Mouse (Mus musculus) left cerebral cortex, postnatal 14 days (tissue): ENCODE measurements around the gene Doc2a. TPM values are rescaled to one million over a fixed set of nuclear protein-coding genes. Genes with fewer than 3 reads are reported as not detected.
"Not testable (repeated sequence)": the region's sequence is repeated elsewhere in the genome, so short reads cannot be mapped to it uniquely, and the experiment has no call there.

ENCODE experiments used
- DNase-seq, 2 experiments: peaks; one replicate each; pipeline ENCODE4 v3.0.0; 2021 to 2022; ENCODE audit warnings: low spot score in 2 of 2, mixed read lengths in 1 of 2
- intact Hi-C: fragments of 180-260 bp; cut with DNase I; formaldehyde crosslinking; loops from one replicate; pipeline ENCODE4 v1.15.1; 2025
- total RNA-seq, 2 experiments: library from RNA; stranded (reverse); gene quantifications; 2 replicates each; pipeline ENCODE4 v1.2.3; 2021

Doc2a gene
- total RNA-seq, 2 experiments from 2014 or later = 54.8 to 62.4 TPM

DNA sequence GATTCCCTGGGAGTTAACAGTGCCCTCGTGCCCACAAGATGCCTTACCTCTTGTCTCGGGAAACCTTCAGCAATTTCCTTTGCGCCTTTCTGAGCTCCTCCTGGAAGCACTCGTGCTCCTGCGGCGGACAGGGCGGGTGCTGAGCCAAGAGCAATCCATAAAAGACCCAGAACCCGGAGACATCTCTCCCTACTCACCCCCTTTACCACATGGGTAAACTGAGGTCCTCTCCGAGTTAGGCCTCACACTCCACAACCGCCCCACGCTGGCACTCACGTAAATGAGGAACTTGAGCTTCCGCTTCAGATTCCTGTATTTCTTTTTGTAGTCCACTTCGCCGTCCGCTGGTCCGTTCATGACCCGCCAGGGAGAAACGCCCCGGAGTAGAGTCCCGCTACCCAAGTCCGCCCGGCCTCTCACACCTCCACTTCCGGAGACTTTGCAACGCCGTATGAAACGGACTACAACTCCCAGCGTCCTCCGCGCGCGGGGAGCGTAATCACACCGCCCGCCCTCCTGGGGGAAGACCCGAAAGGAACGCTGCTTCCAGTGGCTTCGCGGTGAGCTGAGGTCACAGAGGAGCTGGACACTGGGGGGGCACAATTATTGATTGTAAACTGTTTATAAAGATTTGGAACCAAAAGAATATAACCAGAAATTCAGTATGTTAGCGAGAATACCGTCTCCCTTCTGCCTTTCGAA, 14.4 kb downstream of the Doc2a start, which contains the start of gene Hirip3:
TSS of gene Hirip3 (plus strand) at position 544 of the 702 bp plus-strand sequence.
- peak; percentile 92 to 93 for DNase-seq
- intact Hi-C loops = no loop called here

DNA sequence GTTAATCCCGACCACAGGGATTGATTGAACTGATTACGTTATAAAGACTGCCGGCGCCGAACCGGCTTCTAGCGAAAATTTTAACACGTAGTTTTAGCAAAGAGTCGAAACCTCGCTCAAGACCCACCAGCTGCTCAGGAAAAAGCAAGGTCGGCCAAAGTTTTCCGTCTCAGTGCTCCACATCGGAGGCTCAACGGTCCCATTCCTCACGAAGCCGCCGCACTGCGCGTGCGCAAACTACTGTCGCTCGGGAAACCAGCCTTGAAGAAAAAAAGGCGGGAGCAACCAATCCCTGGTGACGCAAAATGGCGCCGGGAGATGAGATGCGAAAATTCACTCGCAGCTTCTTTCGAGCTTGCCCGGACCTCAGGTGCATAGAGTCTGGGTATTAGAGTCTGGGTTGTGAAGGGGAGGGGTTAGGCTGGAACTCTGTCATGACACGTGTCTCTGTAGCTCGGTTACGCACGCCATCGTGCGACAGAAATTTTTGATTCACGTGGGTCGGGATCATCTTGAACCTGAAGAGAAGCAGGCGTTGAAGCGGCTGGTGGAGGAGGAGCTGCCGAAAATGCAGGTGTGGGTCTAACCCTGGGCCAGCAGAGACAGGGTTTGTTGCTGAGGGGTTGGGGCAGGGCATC, 15.1 kb downstream of the Doc2a start, which contains the start of gene Ino80e:
TSS of gene Ino80e (minus strand) at position 231 of the 638 bp plus-strand sequence.
- DNase-seq = peak; percentile 96 to 97
- intact Hi-C loops = no loop called here

GRCm38 (mm10) chr7:126863791-126864190, 16.6 kb downstream of the Doc2a start:
- no peak for DNase-seq
- intact Hi-C loops = no loop called here

DNA sequence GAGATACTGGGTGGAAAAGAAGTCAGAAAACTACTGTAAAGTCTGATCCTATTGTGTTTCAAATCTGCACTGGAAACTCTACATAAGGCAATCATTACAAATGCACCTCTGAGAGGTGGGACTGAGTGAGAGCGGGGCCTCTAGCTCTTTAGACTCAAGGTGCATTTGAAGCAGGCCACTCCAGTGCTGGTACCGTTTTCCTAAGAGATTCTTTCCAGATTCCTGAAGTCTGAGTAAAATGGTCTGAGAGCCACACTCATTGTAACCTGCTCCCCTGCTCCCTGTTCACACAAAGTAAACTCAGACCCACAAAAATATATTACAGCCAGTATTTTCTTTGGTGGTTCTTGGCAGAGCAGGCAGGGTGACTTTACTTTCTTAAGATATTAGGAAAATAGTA, 20.3 kb downstream of the Doc2a start:
- no peak for DNase-seq
- intact Hi-C loops = no loop called here

- intact Hi-C loops = no loop called here
- no peak for DNase-seq
Observed at GRCm38 (mm10) chr7:126868003-126868402, 20.8 kb downstream of the Doc2a start.

DNA sequence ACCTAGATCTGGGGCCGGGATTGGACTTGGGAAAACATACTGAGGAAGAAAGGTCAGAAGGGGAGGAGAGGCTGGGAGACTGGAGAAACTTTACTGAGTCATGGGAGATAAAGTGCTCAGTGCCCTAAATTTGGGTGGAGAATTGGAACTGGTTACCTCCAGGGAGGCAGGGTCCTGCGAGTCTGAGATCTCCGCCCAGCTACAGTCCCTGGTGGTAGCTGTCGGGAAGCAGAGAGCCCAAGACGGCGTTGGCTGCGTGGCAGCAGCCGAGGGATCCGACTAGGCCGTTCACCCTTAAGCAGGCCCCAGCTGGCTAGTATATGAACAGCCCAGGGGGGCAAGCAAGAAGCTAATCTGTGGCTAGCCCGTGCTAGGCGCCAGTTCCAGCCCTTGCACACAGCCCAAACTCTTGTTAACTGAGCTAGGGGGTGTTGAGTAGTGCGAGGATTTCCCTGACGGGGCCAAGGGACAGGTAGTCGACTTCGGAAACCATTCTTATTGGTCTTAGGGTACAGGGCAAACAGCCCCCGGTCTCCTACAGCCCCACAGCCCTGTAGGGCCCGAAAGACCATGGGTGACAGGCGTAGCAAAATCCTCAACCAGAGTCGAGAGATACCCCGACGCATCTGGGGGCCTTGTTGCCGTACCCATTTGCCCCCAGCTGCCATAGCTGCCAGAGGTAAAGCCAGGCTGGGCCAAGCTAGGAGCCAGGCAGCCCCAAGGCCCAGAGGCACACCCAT, 22.7 kb downstream of the Doc2a start:
- no peak for DNase-seq
- intact Hi-C loops = no loop called here

DNA sequence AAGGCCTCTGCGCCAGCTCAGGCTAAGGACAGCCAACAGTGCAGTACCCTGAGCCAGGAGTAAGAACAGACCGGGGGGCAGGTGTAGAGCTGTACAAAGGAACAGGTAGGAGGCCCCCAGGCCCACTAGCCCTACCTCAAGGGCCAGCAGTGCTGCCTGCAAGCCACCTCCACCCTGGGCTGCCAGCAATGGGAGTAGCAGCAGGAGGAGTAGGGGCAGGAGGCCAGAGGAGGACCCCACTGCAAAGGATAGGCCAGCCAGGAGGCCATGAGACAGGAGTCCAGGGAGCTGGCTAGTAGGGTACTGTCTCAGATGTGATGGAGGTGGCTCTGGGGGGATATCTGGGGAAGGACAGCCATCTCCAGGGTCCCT, 23.3 kb downstream of the Doc2a start:
- intact Hi-C loops = no loop called here
- no peak for DNase-seq

- intact Hi-C loops = no loop called here
- no peak for DNase-seq
Observed at GRCm38 (mm10) chr7:126877239-126877638, 30.0 kb downstream of the Doc2a start.

DNA sequence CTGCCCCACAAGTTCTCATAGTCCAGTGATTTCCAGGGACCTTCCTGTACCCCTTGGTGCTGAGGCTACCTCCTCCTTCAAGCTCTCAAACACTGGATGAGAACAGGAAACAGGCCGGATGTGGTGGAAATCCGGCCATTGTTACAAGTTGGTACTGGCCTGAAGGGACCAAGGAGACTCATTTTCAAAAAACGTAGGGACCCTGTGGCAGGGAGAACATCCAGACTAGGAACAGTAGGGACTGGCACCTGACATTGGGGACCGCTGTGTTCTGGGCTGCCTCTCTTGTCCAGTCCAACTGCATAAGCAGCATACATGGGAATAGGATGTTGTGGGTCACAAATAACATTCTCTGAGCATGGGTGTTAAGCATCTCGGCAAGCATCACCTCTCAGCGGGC, 33.8 kb downstream of the Doc2a start:
- intact Hi-C loops = loop anchor here (5.0 kb wide), 3 partner anchors 46 to 146 kb away; partner anchors contain the start of genes Kctd13, Maz and Sez6l2
- DNase-seq = no peak

GRCm38 (mm10) chr7:126883731-126884181, 36.5 kb downstream of the Doc2a start:
- intact Hi-C loops = loop anchor here (5.0 kb wide), 3 partner anchors 44 to 144 kb away; partner anchors contain the start of genes Kctd13, Maz and Sez6l2

DNA sequence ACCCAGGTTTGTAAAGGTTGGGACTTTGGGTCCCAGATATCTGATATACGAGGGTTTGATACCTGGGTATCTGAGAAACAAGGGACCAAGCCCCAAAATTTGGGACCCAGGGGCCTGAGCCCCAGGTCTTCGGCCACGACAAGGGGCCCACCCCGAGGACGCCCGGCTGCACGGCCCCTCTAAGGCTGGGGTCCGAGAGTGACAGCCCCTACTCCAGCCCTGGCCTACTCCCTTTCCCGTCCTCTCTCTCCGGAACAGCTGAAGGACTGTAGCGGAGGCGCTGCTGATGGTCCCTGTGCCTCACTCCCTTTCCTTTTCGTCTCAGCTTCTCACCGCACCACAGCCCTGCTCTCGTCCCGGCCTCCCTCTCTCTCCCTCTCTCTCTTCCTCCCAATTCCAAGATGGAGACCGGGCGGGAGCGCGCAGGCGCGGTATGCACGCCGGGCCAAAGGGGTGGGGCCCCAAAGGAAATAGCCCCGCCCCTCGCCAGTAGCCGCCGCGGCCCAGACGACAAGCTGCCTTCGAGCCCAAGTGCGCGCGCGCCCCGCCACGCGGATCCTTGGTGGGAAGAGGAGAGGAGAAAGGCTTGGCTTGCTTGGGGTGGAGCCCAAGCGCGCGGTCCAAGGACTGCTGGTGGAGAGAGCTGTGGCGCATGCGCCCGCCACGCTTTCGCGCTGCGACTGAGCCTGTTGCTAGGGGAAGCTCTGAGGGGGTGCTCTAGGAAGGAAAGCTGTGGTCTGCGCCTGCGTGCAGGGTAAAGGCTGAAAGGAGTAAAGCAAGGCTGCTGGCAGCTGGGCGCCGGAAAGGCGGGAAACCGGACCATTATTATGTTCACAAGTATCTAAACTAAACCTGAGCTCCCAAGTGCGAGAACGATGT, 37.3 kb downstream of the Doc2a start, which contains the start of gene Taok2:
TSS of gene Taok2 (minus strand) at position 418 of the 879 bp plus-strand sequence.
- DNase-seq = peak; percentile 99
- intact Hi-C loops = loop anchor here (5.0 kb wide), 3 partner anchors 43 to 143 kb away; partner anchors contain the start of genes Kctd13, Maz and Sez6l2

More at GRCm38 (mm10) chr7:126883731-126884181, 36.5 kb downstream of the Doc2a start:
- DNase-seq = no peak

DNA sequence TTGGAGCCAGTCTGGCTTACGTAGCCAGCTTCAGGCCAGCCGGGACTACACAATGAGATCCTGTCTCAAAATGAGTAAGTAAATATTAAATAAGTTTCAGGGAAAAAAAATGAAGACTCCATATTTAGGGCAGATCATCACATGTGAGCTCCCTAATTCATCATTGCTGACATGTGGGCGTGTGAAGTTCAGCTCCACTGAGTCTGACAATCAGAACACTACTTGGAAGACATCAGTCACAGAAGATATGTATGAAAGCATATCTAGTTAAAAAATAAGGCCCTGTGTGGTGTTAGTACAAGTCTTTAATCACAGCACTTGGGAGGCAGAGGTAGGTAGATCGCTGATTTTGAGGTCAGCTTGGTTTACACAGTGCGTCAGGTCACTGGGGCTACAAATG, 40.1 kb downstream of the Doc2a start:
- intact Hi-C loops = no loop called here
- DNase-seq = no peak

DNA sequence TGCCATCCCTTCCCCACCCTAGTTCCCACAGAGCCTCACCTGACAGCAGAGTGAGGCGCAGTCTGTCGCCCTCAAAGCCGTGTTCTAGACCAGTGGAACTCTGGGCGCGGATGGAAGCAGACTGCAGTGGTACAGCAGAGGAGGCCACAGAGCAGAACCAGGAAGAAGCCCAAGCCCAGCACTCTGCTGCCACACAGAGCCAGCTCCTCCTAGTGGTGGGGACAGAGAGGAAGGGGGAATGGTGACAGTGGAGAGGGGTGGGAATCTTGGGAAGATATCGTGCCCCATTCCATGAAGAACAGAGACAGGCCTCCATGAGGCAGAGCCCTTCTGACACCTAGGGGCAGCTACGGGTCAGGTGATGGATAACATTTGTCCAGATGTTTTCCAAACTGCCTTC, 41.6 kb downstream of the Doc2a start:
- no peak for DNase-seq
- intact Hi-C loops = no loop called here

DNA sequence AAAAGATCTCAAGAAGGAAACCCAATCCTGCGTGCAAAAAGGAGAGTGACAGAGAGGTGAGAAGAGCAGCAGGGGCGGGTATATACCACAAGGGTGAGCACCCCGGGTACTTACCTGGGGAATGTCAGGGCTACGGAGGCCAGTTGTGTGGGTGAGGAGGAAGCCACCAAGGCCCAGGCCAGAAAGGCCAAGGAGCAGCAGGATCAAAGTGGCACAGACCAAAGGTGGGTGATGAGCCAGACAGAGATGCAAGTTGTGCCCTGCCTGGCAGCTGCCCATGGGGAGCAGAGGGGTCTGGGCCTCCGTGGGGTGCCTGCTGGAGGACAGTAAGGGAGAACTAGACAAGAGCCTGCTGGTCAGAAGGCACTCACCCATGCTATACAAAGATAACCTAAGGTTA, 49.7 kb downstream of the Doc2a start:
- intact Hi-C loops = no loop called here
- no peak for DNase-seq

DNA sequence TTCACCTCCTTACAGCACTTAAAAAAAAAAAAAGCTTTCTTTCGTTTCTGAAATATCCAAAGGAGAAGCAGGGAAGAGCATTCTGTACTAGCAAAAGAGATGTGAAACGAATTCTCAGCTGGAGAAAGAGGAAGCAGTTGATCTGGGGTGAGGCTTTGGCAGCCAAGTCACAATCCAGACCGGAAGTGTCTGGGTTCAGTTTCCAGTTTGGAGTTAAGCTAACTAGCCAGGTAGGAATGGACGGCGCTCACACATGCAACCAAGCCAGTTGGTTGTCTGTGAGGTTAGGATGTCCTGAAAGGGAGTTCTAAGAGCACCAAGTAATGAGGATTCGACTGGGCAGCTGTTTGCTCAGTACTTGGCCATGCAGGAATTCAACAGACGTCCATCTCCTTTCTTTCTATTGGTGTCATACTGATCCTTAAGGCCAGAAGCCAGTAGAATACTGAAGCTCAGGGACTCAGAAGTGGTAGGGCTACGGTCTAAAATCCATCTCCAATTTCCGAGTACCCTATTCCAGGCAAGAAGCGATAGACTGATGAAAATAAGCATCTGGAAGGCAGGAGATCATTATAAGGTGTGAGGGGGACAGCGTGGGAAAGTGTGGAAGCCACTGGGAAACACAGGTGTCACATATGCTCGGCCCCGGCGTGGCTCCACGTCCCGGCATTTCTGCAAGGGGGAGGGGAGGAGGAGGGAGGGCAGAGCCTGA, 50.3 kb downstream of the Doc2a start:
- peak; percentile 24 to 38 for DNase-seq
- intact Hi-C loops = no loop called here

- DNase-seq = peak; percentile 93 to 96
Observed at GRCm38 (mm10) chr7:126898102-126898990, 51.1 kb downstream of the Doc2a start.

DNA sequence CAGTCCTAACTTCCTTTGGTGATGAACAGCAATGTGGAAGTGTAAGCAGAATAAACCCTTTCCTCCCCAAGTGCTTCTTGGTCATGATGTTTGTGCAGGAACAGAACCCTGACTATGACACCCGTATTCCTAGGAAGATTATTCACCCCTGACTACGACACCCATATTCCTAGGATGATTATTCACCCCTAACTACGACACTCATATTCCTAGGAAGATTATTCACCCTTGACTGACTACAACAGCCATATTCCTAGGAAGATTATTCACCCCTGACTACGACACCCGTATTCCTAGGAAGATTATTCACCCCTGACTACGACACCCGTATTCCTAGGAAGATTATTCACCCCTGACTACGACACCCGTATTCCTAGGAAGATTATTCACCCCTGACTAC, 52.6 kb downstream of the Doc2a start:
- DNase-seq, intact Hi-C loops: not testable (repeated sequence)

More at GRCm38 (mm10) chr7:126898102-126898990, 51.1 kb downstream of the Doc2a start:
- intact Hi-C loops = no loop called here
